Mouse (Mus musculus) liver, adult 2 months (tissue): ENCODE measurements around the gene Fblim1. TPM values are rescaled to one million over a fixed set of nuclear protein-coding genes. Genes with fewer than 3 reads are reported as not detected.

Experiments used
- DNase-seq: peaks from one replicate; pipeline ENCODE4 v3.0.0-alpha.2; 2011; ENCODE audit warnings: low read depth, low spot score; ENCODE audit errors: extremely low read depth
- H3K27ac ChIP-seq: fragments of 200-500 bp; replicated peaks from 2 replicates; pipeline ENCODE4 v1.5.1; 2012; ENCODE audit warnings: low read depth, mild to moderate bottlenecking, control low read depth, inconsistent platforms, low read length; ENCODE audit not compliant: insufficient read depth
- H3K27me3 ChIP-seq: fragments of 200-500 bp; 2 replicates; pipeline ENCODE4 v1.6.1; 2012; ENCODE audit warnings: mild to moderate bottlenecking, moderate library complexity, low read length, inconsistent platforms; ENCODE audit not compliant: control insufficient read depth, insufficient read depth
- H3K36me3 ChIP-seq: fragments of 200-500 bp; 2 replicates; pipeline ENCODE4 v1.6.1; 2012; ENCODE audit warnings: low read length, inconsistent platforms; ENCODE audit not compliant: control insufficient read depth, insufficient read depth
- H3K4me1 ChIP-seq: fragments of 200-500 bp; 2 replicates; pipeline ENCODE4 v1.6.1; 2011; ENCODE audit warnings: low read length; ENCODE audit not compliant: control insufficient read depth, insufficient read depth
- H3K4me3 ChIP-seq: fragments of 200-500 bp; 2 replicates; pipeline ENCODE4 v1.5.1; 2011; ENCODE audit warnings: low read depth, mild to moderate bottlenecking, control low read depth, low read length, moderate library complexity; ENCODE audit not compliant: insufficient read depth
- H3K79me2 ChIP-seq: fragments of 200-500 bp; 2 replicates; pipeline ENCODE4 v1.6.1; 2012; ENCODE audit warnings: inconsistent platforms, mild to moderate bottlenecking, low read length, moderate library complexity; ENCODE audit not compliant: control insufficient read depth, insufficient read depth
- H3K9ac ChIP-seq: fragments of 200-500 bp; 2 replicates; pipeline ENCODE4 v1.6.1; 2012; ENCODE audit warnings: low read depth, mild to moderate bottlenecking, control low read depth, inconsistent platforms, low read length
- CTCF ChIP-seq: fragments of 200-500 bp; IDR thresholded peaks from 2 replicates; pipeline ENCODE4 v1.5.1; 2011; ENCODE audit warnings: low read depth, low read length, control low read depth
- POLR2A ChIP-seq: fragments of 200-500 bp; IDR thresholded peaks from 2 replicates; pipeline ENCODE4 v1.6.1; 2011; ENCODE audit warnings: low read length, control low read depth; ENCODE audit not compliant: insufficient read depth; ENCODE audit errors: extremely low read depth
- WGBS: fragments of 180-500 bp; shearing (Covaris S2); methylation state at CpG from one replicate; pipeline ENCODE4 v1.1.7; 2018; 5-methylcytosine and 5-hydroxymethylcytosine counted together
- polyA plus RNA-seq: library from polyadenylated mRNA; depleted of rRNA; stranded (reverse); fragments of >200 nt; gene quantifications from 2 replicates; pipeline ENCODE4 v1.2.3, GENCODE M21; 2012
- total RNA-seq: library from RNA; depleted of rRNA; stranded (reverse); fragments of >200 nt; gene quantifications from 2 replicates; pipeline ENCODE4 v1.2.3, GENCODE M21; 2014

Fblim1 gene
- total and polyA plus RNA-seq, 2 experiments: 0.37 to 0.86 TPM

- H3K4me1 ChIP-seq: peaks cover 3% of the 10 kb centered on the region; the same call in 1 of the 2 replicates
- H3K9ac ChIP-seq: peak overlapping the region; percentile 41
- H3K4me3 ChIP-seq: peak overlapping the region; percentile 46; the same call in 1 of the 2 replicates
- H3K27ac ChIP-seq: no peak overlapping the region
- no peaks in the 10 kb centered on the region for H3K36me3 ChIP-seq
- 8% methylated on average over 47 of the region's 57 CpGs for WGBS
- H3K27me3 ChIP-seq: peaks cover 7% of the 10 kb centered on the region; the same call in 1 of the 2 replicates
- no peak for DNase-seq
- no peaks in the 10 kb centered on the region for H3K79me2 ChIP-seq
- TF ChIP-seq POLR2A: no peak
- TF ChIP-seq CTCF: no peak
Measured at GRCm38 (mm10) chr4:141599251-141600141, 6.4 kb downstream of the Fblim1 start.

GRCm38 (mm10) chr4:141598894-141599250 lies 7.0 kb downstream of the Fblim1 start:
- Histone ChIP-seq H3K27ac (no peak overlapping the region), H3K27me3 (peaks cover 7% of the 10 kb centered on the region; the same call in 1 of the 2 replicates), H3K79me2 (no peaks in the 10 kb centered on the region), H3K36me3 (no peaks in the 10 kb centered on the region), H3K4me3 (peak overlapping the region; percentile 46; the same call in 1 of the 2 replicates), H3K9ac (no peak overlapping the region), H3K4me1 (peaks cover 3% of the 10 kb centered on the region; the same call in 1 of the 2 replicates)
- no peak for TF ChIP-seq CTCF
- TF ChIP-seq POLR2A: no peak
- no peak for DNase-seq
- 8% methylated on average over 9 of the region's 9 CpGs for WGBS

DNA sequence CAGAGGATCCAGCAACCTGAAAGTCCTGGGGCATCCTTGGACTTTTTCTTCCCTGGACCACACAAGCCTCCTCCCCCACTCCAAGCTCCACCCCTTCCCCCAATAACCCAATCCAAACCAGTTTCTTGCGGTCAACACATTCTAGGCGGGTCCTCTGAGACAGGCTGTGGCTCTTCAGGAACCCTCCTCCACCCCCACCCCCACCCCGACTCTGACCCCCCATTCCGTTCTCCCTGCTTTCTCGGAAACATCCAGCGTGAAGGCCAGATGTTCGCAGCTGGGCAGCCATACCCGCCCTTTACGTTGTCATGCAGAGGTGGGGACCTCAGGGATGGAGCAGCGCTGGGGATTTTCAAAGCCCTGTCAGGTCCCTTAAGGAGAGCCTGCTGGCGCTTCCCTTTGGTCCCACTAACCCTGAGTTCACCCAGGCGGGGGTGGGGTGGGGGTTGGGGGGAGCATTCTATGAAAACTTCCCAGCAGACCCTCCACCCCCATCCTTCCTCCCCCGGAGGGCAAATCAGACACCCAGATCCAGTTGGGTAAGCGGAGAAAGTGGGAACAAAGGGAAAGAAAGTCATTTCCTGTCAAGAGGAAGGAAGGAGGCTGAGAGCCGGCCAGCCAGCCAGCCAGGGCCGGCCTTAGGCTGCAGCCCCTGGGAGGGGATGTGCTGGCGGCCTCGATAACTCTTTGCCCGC lies 7.5 kb downstream of the Fblim1 start:
- H3K4me3 ChIP-seq: no peak overlapping the region
- H3K9ac ChIP-seq: no peak overlapping the region
- no peaks in the 10 kb centered on the region for H3K79me2 ChIP-seq
- no peak for TF ChIP-seq CTCF
- TF ChIP-seq POLR2A: no peak
- H3K4me1 ChIP-seq: peaks cover 3% of the 10 kb centered on the region; the same call in 1 of the 2 replicates
- 15% methylated on average over 19 of the region's 19 CpGs for WGBS
- no peak overlapping the region for H3K27ac ChIP-seq
- peaks cover 7% of the 10 kb centered on the region; the same call in 1 of the 2 replicates for H3K27me3 ChIP-seq
- no peak for DNase-seq
- H3K36me3 ChIP-seq: no peaks in the 10 kb centered on the region

DNA sequence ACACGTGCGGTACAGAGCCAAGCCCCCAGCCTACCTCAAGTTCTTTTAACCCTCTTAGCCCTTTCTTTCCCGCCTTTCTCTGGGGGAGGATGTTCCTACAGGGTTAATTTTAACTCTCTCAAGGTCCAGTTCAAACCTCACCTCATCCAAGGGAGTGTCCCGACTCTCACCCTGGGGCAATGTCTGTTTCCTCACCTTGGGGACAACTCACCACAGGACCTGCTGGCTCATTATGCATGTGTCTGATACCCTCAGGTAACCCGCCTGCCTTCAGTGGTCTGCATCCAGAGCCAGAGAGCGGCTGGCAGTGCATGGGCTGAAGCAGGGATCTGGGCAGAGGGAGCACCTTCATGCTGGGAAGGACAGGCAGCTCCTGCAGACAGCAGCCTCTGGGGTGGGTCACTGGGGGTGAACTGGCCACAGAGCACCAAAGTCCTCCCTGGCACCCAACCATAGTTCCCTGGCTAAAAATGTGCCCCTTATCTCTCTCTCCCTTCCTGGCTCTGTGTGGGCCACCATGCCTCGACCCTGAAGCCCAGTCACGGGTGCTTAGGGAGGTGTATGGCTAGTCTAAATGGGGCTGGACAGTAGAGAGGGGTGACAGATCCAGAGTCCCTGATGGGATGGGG lies 9.1 kb downstream of the Fblim1 start:
- Histone ChIP-seq H3K36me3 (no peaks in the 10 kb centered on the region), H3K4me1 (peaks cover 3% of the 10 kb centered on the region; the same call in 1 of the 2 replicates), H3K27me3 (peaks cover 7% of the 10 kb centered on the region; the same call in 1 of the 2 replicates), H3K4me3 (no peak overlapping the region), H3K9ac (no peak overlapping the region), H3K79me2 (no peaks in the 10 kb centered on the region), H3K27ac (no peak overlapping the region)
- DNase-seq: no peak
- TF ChIP-seq POLR2A (no peak), CTCF (no peak)
- WGBS: 86% methylated on average over 8 of the region's 8 CpGs

GRCm38 (mm10) chr4:141595605-141596268 lies 10.2 kb downstream of the Fblim1 start:
- H3K9ac ChIP-seq: no peak overlapping the region
- no peaks in the 10 kb centered on the region for H3K79me2 ChIP-seq
- no peak for DNase-seq
- TF ChIP-seq CTCF: peak; percentile 48
- no peak for TF ChIP-seq POLR2A
- no peaks in the 10 kb centered on the region for H3K36me3 ChIP-seq
- no peak overlapping the region for H3K4me3 ChIP-seq
- H3K27me3 ChIP-seq: peaks cover 7% of the 10 kb centered on the region; the same call in 1 of the 2 replicates
- peaks cover 3% of the 10 kb centered on the region; the same call in 1 of the 2 replicates for H3K4me1 ChIP-seq
- no peak overlapping the region for H3K27ac ChIP-seq
- 84% methylated on average over 9 of the region's 9 CpGs for WGBS
